Comparison of ENCODE assay signal across 11 mouse cellular contexts in the genomic region with DNA sequence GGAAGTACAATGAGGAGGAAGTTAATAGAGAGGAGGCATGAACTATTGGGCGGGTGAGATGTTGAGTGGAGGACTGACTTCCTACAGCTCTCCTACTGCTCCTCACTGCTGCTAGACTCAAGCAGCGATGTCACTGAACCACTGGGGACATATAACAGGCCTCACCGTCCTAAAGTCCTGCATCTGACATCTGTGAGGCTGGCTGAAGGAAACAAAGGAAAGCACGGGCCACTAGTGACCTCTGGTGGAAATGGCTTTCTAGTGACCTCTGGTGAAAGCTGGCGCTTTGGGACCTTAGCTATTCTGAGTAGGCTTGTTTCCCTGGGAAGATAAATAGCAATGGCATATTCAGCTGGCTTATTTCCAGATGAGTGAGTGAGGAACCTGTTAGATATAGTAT. TPM values are rescaled to one million over a fixed set of nuclear protein-coding genes. Genes with fewer than 3 reads are reported as not detected.
DNase-seq lines count a peak whose midpoint lies in the region; ATAC-seq and TF ChIP-seq lines count a peak whose summit lies in the region.
"Had no signal": no experiment of that assay in that cellular context is flagged by ENCODE, and none has a peak within 500 bp of the region (broad histone marks: within the 10 kb centered on the region; RNA-seq: fewer than 3 reads in every experiment).

No protein-coding gene starts in this region.

- no peaks in the 10 kb centered on the region for H3K9me3 ChIP-seq in forebrain, postnatal 0 days (ENCODE audit: low read length)
- H3K9me3 ChIP-seq in forebrain, embryonic 13.5 days (replicated peaks) = no peaks in the 10 kb centered on the region
- H3K9me3 ChIP-seq in midbrain, postnatal 0 days (ENCODE audit: low read length) = no peaks in the 10 kb centered on the region
- no peaks in the 10 kb centered on the region for H3K9me3 ChIP-seq in midbrain, embryonic 16.5 days (replicated peaks; ENCODE audit: control insufficient read depth, low read length, poor library complexity, severe bottlenecking)
- H3K9me3 ChIP-seq: embryonic facial prominence, embryonic 13.5 days; liver, embryonic 15.5 days had no signal

- no peak overlapping the region for H3K9ac ChIP-seq in forebrain, postnatal 0 days
- no peak overlapping the region for H3K9ac ChIP-seq in forebrain, embryonic 13.5 days
- H3K9ac ChIP-seq in midbrain, postnatal 0 days (replicated peaks; ENCODE audit: low read length, poor library complexity, severe bottlenecking) = no peak overlapping the region
- no peak overlapping the region for H3K9ac ChIP-seq in midbrain, embryonic 16.5 days (ENCODE audit: low read depth, low read length)
- H3K9ac ChIP-seq: embryonic facial prominence, embryonic 13.5 days; liver, embryonic 15.5 days had no signal

- H3K27ac ChIP-seq in forebrain, postnatal 0 days (ENCODE audit: low read depth, low read length) = no peak overlapping the region
- H3K27ac ChIP-seq in forebrain, embryonic 13.5 days = no peak overlapping the region
- H3K27ac ChIP-seq in midbrain, postnatal 0 days (ENCODE audit: low read depth, low read length) = no peak overlapping the region
- no peak overlapping the region for H3K27ac ChIP-seq in midbrain, embryonic 16.5 days (ENCODE audit: low read length)
- H3K27ac ChIP-seq: embryonic facial prominence, embryonic 13.5 days; liver, embryonic 15.5 days had no signal

- no peak for ATAC-seq in forebrain, postnatal 0 days
- ATAC-seq in forebrain, embryonic 13.5 days = no peak
- no peak for ATAC-seq in midbrain, postnatal 0 days (ENCODE audit: low FRiP score)
- ATAC-seq in midbrain, embryonic 16.5 days = no peak

- 0 out of 2 replicates have a peak, but pooled peaks have one; percentile 23 for TF ChIP-seq CTCF in forebrain, postnatal 0 days (IDR thresholded peaks at IDR 0.05; ENCODE audit: low read depth)
- peak; percentile 52 for TF ChIP-seq CTCF in midbrain, postnatal 0 days (IDR thresholded peaks at IDR 0.05)

- no peaks in the 10 kb centered on the region for H3K27me3 ChIP-seq in forebrain, postnatal 0 days (ENCODE audit: insufficient read depth, low read length)
- no peaks in the 10 kb centered on the region for H3K27me3 ChIP-seq in forebrain, embryonic 13.5 days
- no peaks in the 10 kb centered on the region for H3K27me3 ChIP-seq in midbrain, postnatal 0 days (ENCODE audit: insufficient read depth, low read length)
- no peaks in the 10 kb centered on the region for H3K27me3 ChIP-seq in midbrain, embryonic 16.5 days (ENCODE audit: control insufficient read depth, insufficient read depth, low read depth, low read length)
- H3K27me3 ChIP-seq: embryonic facial prominence, embryonic 13.5 days; liver, embryonic 15.5 days had no signal

- WGBS in forebrain, postnatal 0 days = 46% methylated on average over 5 of the region's 5 CpGs
- WGBS in forebrain, embryonic 13.5 days = 38% methylated on average over 5 of the region's 5 CpGs
- 45% methylated on average over 5 of the region's 5 CpGs for WGBS in midbrain, postnatal 0 days
- 40% methylated on average over 5 of the region's 5 CpGs for WGBS in midbrain, embryonic 16.5 days

- no peak for DNase-seq in forebrain, postnatal 0 days
- DNase-seq in midbrain, postnatal 0 days (ENCODE audit: low spot score) = peak; percentile 43
- DNase-seq in forelimb bud, embryonic 11.5 days (ENCODE audit: low read depth, low spot score) = peak; percentile 45
- peak; percentile 66 for DNase-seq in retina, embryonic 14.5 days (ENCODE audit: low spot score)
- no peak for DNase-seq in spleen, postnatal 10 days (ENCODE audit: low spot score in 2 of 2)
- DNase-seq in thymus, postnatal 10 days (ENCODE audit: low spot score in 2 of 2) = no peak

- no peaks in the 10 kb centered on the region for H3K4me1 ChIP-seq in forebrain, postnatal 0 days (ENCODE audit: insufficient read depth)
- H3K4me1 ChIP-seq in forebrain, embryonic 13.5 days = no peaks in the 10 kb centered on the region
- H3K4me1 ChIP-seq in midbrain, postnatal 0 days (ENCODE audit: insufficient read depth, low read length) = no peaks in the 10 kb centered on the region
- H3K4me1 ChIP-seq in midbrain, embryonic 16.5 days (ENCODE audit: control insufficient read depth, insufficient read depth, low read length) = no peaks in the 10 kb centered on the region
- H3K4me1 ChIP-seq: embryonic facial prominence, embryonic 13.5 days; liver, embryonic 15.5 days had no signal

- H3K36me3 ChIP-seq in forebrain, postnatal 0 days (ENCODE audit: insufficient read depth) = no peaks in the 10 kb centered on the region
- H3K36me3 ChIP-seq in forebrain, embryonic 13.5 days (ENCODE audit: poor library complexity, severe bottlenecking) = no peaks in the 10 kb centered on the region
- no peaks in the 10 kb centered on the region for H3K36me3 ChIP-seq in midbrain, postnatal 0 days (ENCODE audit: insufficient read depth, low read length)
- no peaks in the 10 kb centered on the region for H3K36me3 ChIP-seq in midbrain, embryonic 16.5 days (ENCODE audit: control insufficient read depth, insufficient read depth, low read length)
- H3K36me3 ChIP-seq: embryonic facial prominence, embryonic 13.5 days; liver, embryonic 15.5 days had no signal

- no peak overlapping the region for H3K4me3 ChIP-seq in forebrain, postnatal 0 days (ENCODE audit: low read depth, low read length)
- H3K4me3 ChIP-seq in forebrain, embryonic 13.5 days = no peak overlapping the region
- H3K4me3 ChIP-seq in midbrain, postnatal 0 days (ENCODE audit: low read depth, low read length) = no peak overlapping the region
- no peak overlapping the region for H3K4me3 ChIP-seq in midbrain, embryonic 16.5 days (ENCODE audit: low read depth, low read length)
- H3K4me3 ChIP-seq: embryonic facial prominence, embryonic 13.5 days; liver, embryonic 15.5 days had no signal

- H3K4me2 ChIP-seq in forebrain, postnatal 0 days (ENCODE audit: low read depth) = no peak overlapping the region
- H3K4me2 ChIP-seq in forebrain, embryonic 13.5 days = no peak overlapping the region
- no peak overlapping the region for H3K4me2 ChIP-seq in midbrain, postnatal 0 days (ENCODE audit: low read depth, low read length, poor library complexity, severe bottlenecking)
- no peak overlapping the region for H3K4me2 ChIP-seq in midbrain, embryonic 16.5 days (ENCODE audit: low read length)
- H3K4me2 ChIP-seq: embryonic facial prominence, embryonic 13.5 days; liver, embryonic 15.5 days had no signal

RNA-seq across cellular contexts. Expression of a gene that starts 34.3 kb away (rescaled TPM):
- 2.9 and 5.8 TPM in 2 replicates for total RNA-seq in forebrain, postnatal 0 days (2014; rRNA removed)
- 2.3 and 3.6 TPM in 2 replicates for polyA plus RNA-seq in forebrain, postnatal 0 days (2015; fragmentation: Nextera tagmentation; extraction: Ambion mirVana)
- 10.0 and 10.5 TPM in 2 replicates for polyA plus RNA-seq in forebrain, embryonic 13.5 days (2015; fragmentation: Nextera tagmentation; extraction: Ambion mirVana)
- 1.4 and 2.7 TPM in 2 replicates for total RNA-seq in midbrain, postnatal 0 days (2014; rRNA removed)
- polyA plus RNA-seq in midbrain, postnatal 0 days (2015; fragmentation: Nextera tagmentation; extraction: Ambion mirVana) = 1.0 and 2.4 TPM in 2 replicates
- polyA plus RNA-seq in midbrain, embryonic 16.5 days (2015; fragmentation: Nextera tagmentation; extraction: Ambion mirVana) = 4.8 and 5.7 TPM in 2 replicates
- polyA plus RNA-seq: spleen, adult 2 months had no signal

RNA-seq across cellular contexts. Expression of a gene that starts 42.6 kb away (rescaled TPM):
- total RNA-seq in forebrain, postnatal 0 days (2014; rRNA removed) = 2.9 and 3.0 TPM in 2 replicates
- polyA plus RNA-seq in forebrain, postnatal 0 days (2015; fragmentation: Nextera tagmentation; extraction: Ambion mirVana) = 8.4 TPM in 2 replicates
- polyA plus RNA-seq in forebrain, embryonic 13.5 days (2015; fragmentation: Nextera tagmentation; extraction: Ambion mirVana) = 22.6 and 24.5 TPM in 2 replicates
- 3.3 and 4.0 TPM in 2 replicates for total RNA-seq in midbrain, postnatal 0 days (2014; rRNA removed)
- 2.9 and 4.4 TPM in 2 replicates for polyA plus RNA-seq in midbrain, postnatal 0 days (2015; fragmentation: Nextera tagmentation; extraction: Ambion mirVana)
- 6.6 and 6.9 TPM in 2 replicates for polyA plus RNA-seq in midbrain, embryonic 16.5 days (2015; fragmentation: Nextera tagmentation; extraction: Ambion mirVana)
- polyA plus RNA-seq: spleen, adult 2 months had no signal

Comparison
In these comparisons a context has a peak if more than half of its experiments do, and no peak if none do; other contexts are left out.
1. DNase-seq: peak in midbrain, postnatal 0 days (single experiment), forelimb bud, embryonic 11.5 days (single experiment) and retina, embryonic 14.5 days (single experiment); none in forebrain, postnatal 0 days (single experiment), spleen, postnatal 10 days (0 of 2) and thymus, postnatal 10 days (0 of 2).